Mouse (Mus musculus) macrophage (primary cell): ENCODE data around the gene Dppa4. TPM values are rescaled to one million over a fixed set of nuclear protein-coding genes. Genes with fewer than 3 reads are reported as not detected.

Experiments used
- H3K27ac ChIP-seq: fragments of 350-480 bp; formaldehyde crosslinking; 2 replicates; pipeline ENCODE4 v1.9.0; 2021
- H3K36me3 ChIP-seq: fragments of 350-480 bp; formaldehyde crosslinking; 2 replicates; pipeline ENCODE4 v1.9.0; 2021; ENCODE audit errors: inconsistent target
- H3K4me3 ChIP-seq: fragments of 350-480 bp; formaldehyde crosslinking; 2 replicates; pipeline ENCODE4 v1.9.0; 2021; ENCODE audit errors: inconsistent target
- H3K79me2 ChIP-seq: fragments of 350-480 bp; formaldehyde crosslinking; 2 replicates; pipeline ENCODE4 v1.9.0; 2021; ENCODE audit errors: inconsistent target
- WGBS: methylation state at CpG from one replicate; pipeline ENCODE4 v1.1.7; 2026; ENCODE audit warnings: inconsistent platforms; ENCODE audit not compliant: missing documents; 5-methylcytosine and 5-hydroxymethylcytosine counted together
- polyA plus RNA-seq: library from polyadenylated mRNA; stranded (reverse); fragments of 250-400 nt; gene quantifications from 3 replicates; pipeline ENCODE4 v1.2.4, GENCODE M21; 2018; ENCODE audit warnings: inconsistent platforms
- total RNA-seq, 78 experiments: library from RNA; depleted of rRNA; stranded (reverse); fragments of 250-400 nt; gene quantifications; 1 replicate in 9 of 78; 2 replicates in 24 of 78; 3 replicates in 43 of 78; 4 replicates in 2 of 78; pipeline ENCODE4 v1.2.4; 2018; ENCODE audit warnings: inconsistent platforms in 56 of 78

Dppa4 gene
- total RNA-seq (2018; cell fraction: chromatin; rRNA removed): not detected
- total RNA-seq (2018; cell fraction: cytosol; rRNA removed): not detected
- not detected for total RNA-seq (2018; cell fraction: nucleus; rRNA removed)
- not detected in 3 replicates for polyA plus RNA-seq

GRCm38 (mm10) chr16:48283517-48283916, at the start of gene Dppa4:
Gene Dppa4 (plus strand): TSS chr16:48283733.
- H3K27ac ChIP-seq: no peak within 1 kb of the TSS
- no peaks in the 10 kb centered on the region for H3K79me2 ChIP-seq
- H3K36me3 ChIP-seq: no peaks in the 10 kb centered on the region
- 83% methylated on average over 3 of the region's 4 CpGs for WGBS
- no peak within 1 kb of the TSS for H3K4me3 ChIP-seq

GRCm38 (mm10) chr16:48234999-48235398, 48.5 kb upstream of the Dppa4 start:
- Histone ChIP-seq H3K4me3 (no peak overlapping the region), H3K27ac (no peak overlapping the region), H3K79me2 (no peaks in the 10 kb centered on the region), H3K36me3 (no peaks in the 10 kb centered on the region)
- 81% methylated on average over 1 of the region's 1 CpGs for WGBS

GRCm38 (mm10) chr16:48237676-48238075, 45.9 kb upstream of the Dppa4 start:
- H3K36me3 ChIP-seq: no peaks in the 10 kb centered on the region
- no peak overlapping the region for H3K27ac ChIP-seq
- WGBS: 92% methylated on average over 7 of the region's 7 CpGs

GRCm38 (mm10) chr16:48247044-48247661, 36.4 kb upstream of the Dppa4 start:
- Histone ChIP-seq H3K4me3 (no peak overlapping the region), H3K36me3 (no peaks in the 10 kb centered on the region), H3K27ac (no peak overlapping the region), H3K79me2 (no peaks in the 10 kb centered on the region)
- 98% methylated on average over 2 of the region's 2 CpGs for WGBS

More at GRCm38 (mm10) chr16:48237676-48238075, 45.9 kb upstream of the Dppa4 start:
- no peak overlapping the region for H3K4me3 ChIP-seq
- no peaks in the 10 kb centered on the region for H3K79me2 ChIP-seq

GRCm38 (mm10) chr16:48252824-48253223, 30.7 kb upstream of the Dppa4 start:
- no peaks in the 10 kb centered on the region for H3K79me2 ChIP-seq
- no peaks in the 10 kb centered on the region for H3K36me3 ChIP-seq
- 43% methylated on average over 4 of the region's 4 CpGs for WGBS
- no peak overlapping the region for H3K27ac ChIP-seq
- H3K4me3 ChIP-seq: no peak overlapping the region

- Histone ChIP-seq H3K79me2 (no peaks in the 10 kb centered on the region), H3K36me3 (no peaks in the 10 kb centered on the region), H3K27ac (no peak overlapping the region), H3K4me3 (no peak overlapping the region)
- WGBS: 81% methylated on average over 5 of the region's 5 CpGs
Measured at GRCm38 (mm10) chr16:48254584-48254983, 28.9 kb upstream of the Dppa4 start.

- H3K27ac ChIP-seq: no peak overlapping the region
- no peaks in the 10 kb centered on the region for H3K36me3 ChIP-seq
- no peak overlapping the region for H3K4me3 ChIP-seq
- WGBS: 8% methylated on average over 4 of the region's 4 CpGs
- H3K79me2 ChIP-seq: no peaks in the 10 kb centered on the region
Measured at GRCm38 (mm10) chr16:48259519-48259918, 24.0 kb upstream of the Dppa4 start.

- Histone ChIP-seq H3K27ac (no peak overlapping the region), H3K4me3 (no peak overlapping the region), H3K79me2 (no peaks in the 10 kb centered on the region), H3K36me3 (no peaks in the 10 kb centered on the region)
- WGBS: 77% methylated on average over 1 of the region's 1 CpGs
Measured at GRCm38 (mm10) chr16:48262901-48263300, 20.6 kb upstream of the Dppa4 start.

- H3K36me3 ChIP-seq: no peaks in the 10 kb centered on the region
- H3K79me2 ChIP-seq: no peaks in the 10 kb centered on the region
- H3K4me3 ChIP-seq: no peak overlapping the region
- WGBS: 87% methylated on average over 4 of the region's 4 CpGs
- H3K27ac ChIP-seq: no peak overlapping the region
Measured at GRCm38 (mm10) chr16:48265856-48266255, 17.7 kb upstream of the Dppa4 start.

- H3K79me2 ChIP-seq: no peaks in the 10 kb centered on the region
- WGBS: 88% methylated on average over 4 of the region's 4 CpGs
- no peak overlapping the region for H3K4me3 ChIP-seq
- H3K27ac ChIP-seq: no peak overlapping the region
- H3K36me3 ChIP-seq: no peaks in the 10 kb centered on the region
Measured at GRCm38 (mm10) chr16:48276940-48277339, 6.6 kb upstream of the Dppa4 start.

- Histone ChIP-seq H3K27ac (no peak overlapping the region), H3K79me2 (no peaks in the 10 kb centered on the region), H3K4me3 (no peak overlapping the region), H3K36me3 (no peaks in the 10 kb centered on the region)
- 85% methylated on average over 4 of the region's 4 CpGs for WGBS
Measured at GRCm38 (mm10) chr16:48280883-48281282, 2.6 kb upstream of the Dppa4 start.

GRCm38 (mm10) chr16:48282801-48283200, 732 bp upstream of the Dppa4 start:
- Histone ChIP-seq H3K36me3 (no peaks in the 10 kb centered on the region), H3K4me3 (no peak overlapping the region), H3K27ac (no peak overlapping the region), H3K79me2 (no peaks in the 10 kb centered on the region)
- WGBS: 77% methylated on average over 1 of the region's 1 CpGs

GRCm38 (mm10) chr16:48285517-48285916, 2.0 kb downstream of the Dppa4 start:
- Histone ChIP-seq H3K4me3 (no peak overlapping the region), H3K36me3 (no peaks in the 10 kb centered on the region), H3K27ac (no peak overlapping the region), H3K79me2 (no peaks in the 10 kb centered on the region)
- 97% methylated on average over 4 of the region's 4 CpGs for WGBS

- no peaks in the 10 kb centered on the region for H3K79me2 ChIP-seq
- no peak overlapping the region for H3K4me3 ChIP-seq
- 77% methylated on average over 14 of the region's 14 CpGs for WGBS
- H3K36me3 ChIP-seq: no peaks in the 10 kb centered on the region
- H3K27ac ChIP-seq: no peak overlapping the region
Measured at GRCm38 (mm10) chr16:48297384-48298136, 14.0 kb downstream of the Dppa4 start.

GRCm38 (mm10) chr16:48299884-48300283, 16.4 kb downstream of the Dppa4 start:
- no peaks in the 10 kb centered on the region for H3K79me2 ChIP-seq
- H3K36me3 ChIP-seq: no peaks in the 10 kb centered on the region
- H3K4me3 ChIP-seq: no peak overlapping the region
- 27% methylated on average over 3 of the region's 3 CpGs for WGBS
- no peak overlapping the region for H3K27ac ChIP-seq
